Mouse (Mus musculus): ENCODE results near the gene Epha2. TPM values are rescaled to one million over a fixed set of nuclear protein-coding genes. Genes with fewer than 3 reads are reported as not detected.

The Epha2 gene
- polyA plus RNA-seq, 2 experiments = 0.29 to 1.6 TPM

DNA sequence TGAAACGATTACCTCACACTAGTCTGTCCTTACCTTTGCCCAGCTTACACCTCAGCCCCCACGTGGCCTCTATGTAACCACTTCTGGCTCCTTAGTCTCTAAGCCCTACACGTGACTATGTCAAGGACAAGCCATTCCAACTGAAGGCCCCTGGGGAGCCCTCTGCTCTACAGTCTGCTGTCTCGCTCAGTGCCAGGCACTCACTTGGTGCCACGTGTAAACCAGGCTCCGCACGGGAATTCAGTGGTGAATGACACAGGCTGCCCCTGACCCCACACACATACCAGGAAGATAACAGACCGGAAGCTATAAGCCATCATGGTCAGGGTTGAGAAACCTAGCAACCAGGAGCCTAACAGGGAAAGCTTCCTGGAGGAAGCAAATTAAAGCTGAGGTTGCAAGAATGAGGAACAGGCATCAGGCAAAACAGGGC is 46.3 kb downstream of the Epha2 start:
- peaks cover 0 to 3% of the 10 kb centered on the region in 2 experiments; a peak in 1 of 4 replicates for H3K4me1 ChIP-seq (replicated peaks; ENCODE audit: control insufficient read depth in 2 of 2, insufficient read depth in 2 of 2, low read length in 1 of 2)
- H3K4me3 ChIP-seq (ENCODE audit: insufficient read depth in 1 of 2, low read depth in 2 of 2, low read length in 2 of 2) = no peak overlapping the region
- peak; percentile 39 for ATAC-seq (ENCODE audit: insufficient read depth)
- H3K4me2 ChIP-seq (ENCODE audit: low read depth) = no peak overlapping the region
- DNase-seq (ENCODE audit: low read depth in 3 of 3, low spot score in 3 of 3) = no peak
- H3K36me3 ChIP-seq (replicated peaks; ENCODE audit: control insufficient read depth, insufficient read depth, low read depth) = no peaks in the 10 kb centered on the region
- no peak for TF ChIP-seq CTCF (IDR thresholded peaks at IDR 0.05; ENCODE audit: low read depth)
- no peak for TF ChIP-seq EP300 (IDR thresholded peaks at IDR 0.05; ENCODE audit: low read depth)
- H3K27me3 ChIP-seq (ENCODE audit: control insufficient read depth, insufficient read depth, low read length) = no peaks in the 10 kb centered on the region
- 18% methylated on average over 8 of the region's 8 CpGs for WGBS (ENCODE audit: insufficient replicate concordance)
- no peaks in the 10 kb centered on the region for H3K9me3 ChIP-seq (ENCODE audit: control insufficient read depth, low read length)
- no peak overlapping the region for H3K27ac ChIP-seq
- no peak overlapping the region for H3K9ac ChIP-seq (replicated peaks)

- Histone ChIP-seq H3K36me3 (replicated peaks; ENCODE audit: control insufficient read depth, insufficient read depth, low read depth) (no peaks in the 10 kb centered on the region), H3K9me3 (ENCODE audit: control insufficient read depth, low read length) (no peaks in the 10 kb centered on the region), H3K27ac (no peak overlapping the region), H3K4me1 (replicated peaks; ENCODE audit: control insufficient read depth in 2 of 2, insufficient read depth in 2 of 2, low read length in 1 of 2) (peaks cover 0 to 3% of the 10 kb centered on the region in 2 experiments; a peak in 1 of 4 replicates), H3K9ac (replicated peaks) (no peak overlapping the region), H3K27me3 (ENCODE audit: control insufficient read depth, insufficient read depth, low read length) (no peaks in the 10 kb centered on the region), H3K4me2 (ENCODE audit: low read depth) (no peak overlapping the region), H3K4me3 (ENCODE audit: insufficient read depth in 1 of 2, low read depth in 2 of 2, low read length in 2 of 2) (no peak overlapping the region)
- no peak for DNase-seq (ENCODE audit: low read depth in 3 of 3, low spot score in 3 of 3)
- no peak for ATAC-seq (ENCODE audit: insufficient read depth)
- TF ChIP-seq CTCF (IDR thresholded peaks at IDR 0.05; ENCODE audit: low read depth) = no peak
- 64% methylated on average over 11 of the region's 11 CpGs for WGBS (ENCODE audit: insufficient replicate concordance)
Observed at GRCm38 (mm10) chr4:141348616-141349015, 47.6 kb downstream of the Epha2 start.

DNA sequence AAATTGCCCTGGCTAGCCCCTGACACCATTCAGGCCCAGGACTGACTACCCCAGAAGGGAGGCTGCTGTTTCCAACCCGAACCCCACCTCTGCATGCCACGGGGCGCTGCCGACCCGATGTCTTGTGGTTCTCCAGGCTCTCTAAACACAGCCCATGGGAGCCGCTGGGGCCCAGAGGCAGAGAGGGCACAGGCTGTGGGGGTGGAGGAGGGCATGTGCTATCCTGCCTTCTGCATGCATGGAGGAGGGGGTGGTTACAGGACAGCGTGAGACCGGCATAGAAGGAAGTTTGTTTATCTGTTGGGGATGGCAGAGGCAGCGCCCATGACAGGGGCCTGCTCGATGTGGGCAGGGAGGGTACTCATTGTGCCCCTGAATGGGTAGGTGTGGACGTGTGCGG is 49.0 kb downstream of the Epha2 start:
- WGBS (ENCODE audit: insufficient replicate concordance) = 67% methylated on average over 12 of the region's 12 CpGs
- Histone ChIP-seq H3K4me2 (ENCODE audit: low read depth) (no peak overlapping the region), H3K27ac (no peak overlapping the region), H3K4me3 (ENCODE audit: insufficient read depth in 1 of 2, low read depth in 2 of 2, low read length in 2 of 2) (no peak overlapping the region), H3K9ac (replicated peaks) (no peak overlapping the region), H3K9me3 (ENCODE audit: control insufficient read depth, low read length) (no peaks in the 10 kb centered on the region; the same call in 1 of the 2 replicates), H3K36me3 (replicated peaks; ENCODE audit: control insufficient read depth, insufficient read depth, low read depth) (no peaks in the 10 kb centered on the region), H3K4me1 (replicated peaks; ENCODE audit: control insufficient read depth in 2 of 2, insufficient read depth in 2 of 2, low read length in 1 of 2) (peaks cover 0 to 3% of the 10 kb centered on the region in 2 experiments; a peak in 1 of 4 replicates), H3K27me3 (ENCODE audit: control insufficient read depth, insufficient read depth, low read length) (no peaks in the 10 kb centered on the region)
- ATAC-seq (ENCODE audit: insufficient read depth) (no peak), DNase-seq (ENCODE audit: low read depth in 3 of 3, low spot score in 3 of 3) (no peak)
- TF ChIP-seq CTCF (IDR thresholded peaks at IDR 0.05; ENCODE audit: low read depth) = no peak
- TF ChIP-seq EP300 (IDR thresholded peaks at IDR 0.05; ENCODE audit: low read depth) = no peak

DNA sequence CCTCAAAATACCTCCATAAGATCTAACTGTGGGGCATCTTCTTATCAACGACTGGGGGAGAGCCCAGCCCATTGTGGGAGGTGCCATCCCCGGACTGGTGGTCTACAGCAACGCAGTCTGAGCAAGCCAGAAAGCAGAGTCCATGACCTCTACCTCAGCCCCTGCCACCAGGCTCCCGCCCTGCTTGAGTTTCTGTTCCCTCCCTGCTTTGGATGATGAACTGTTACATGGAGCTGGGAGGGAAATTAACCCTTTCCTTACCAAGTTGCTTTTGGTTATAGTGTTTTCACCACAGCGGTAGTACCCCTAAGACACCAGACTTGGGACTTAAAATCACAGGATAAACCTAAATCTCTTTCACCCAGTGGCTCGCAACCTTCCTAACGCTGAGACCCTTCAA is 50.9 kb downstream of the Epha2 start:
- Histone ChIP-seq H3K4me2 (ENCODE audit: low read depth) (no peak overlapping the region), H3K36me3 (replicated peaks; ENCODE audit: control insufficient read depth, insufficient read depth, low read depth) (no peaks in the 10 kb centered on the region), H3K9ac (replicated peaks) (no peak overlapping the region), H3K4me1 (replicated peaks; ENCODE audit: control insufficient read depth in 2 of 2, insufficient read depth in 2 of 2, low read length in 1 of 2) (peaks cover 0 to 3% of the 10 kb centered on the region in 2 experiments; a peak in 1 of 4 replicates), H3K4me3 (ENCODE audit: insufficient read depth in 1 of 2, low read depth in 2 of 2, low read length in 2 of 2) (no peak overlapping the region), H3K27ac (no peak overlapping the region), H3K27me3 (ENCODE audit: control insufficient read depth, insufficient read depth, low read length) (no peaks in the 10 kb centered on the region), H3K9me3 (ENCODE audit: control insufficient read depth, low read length) (no peaks in the 10 kb centered on the region; the same call in 1 of the 2 replicates)
- no peak for DNase-seq (ENCODE audit: low read depth in 3 of 3, low spot score in 3 of 3)
- ATAC-seq (ENCODE audit: insufficient read depth) = no peak
- TF ChIP-seq CTCF (IDR thresholded peaks at IDR 0.05; ENCODE audit: low read depth) (no peak), EP300 (IDR thresholded peaks at IDR 0.05; ENCODE audit: low read depth) (no peak)
- 46% methylated on average over 7 of the region's 7 CpGs for WGBS (ENCODE audit: insufficient replicate concordance)

DNA sequence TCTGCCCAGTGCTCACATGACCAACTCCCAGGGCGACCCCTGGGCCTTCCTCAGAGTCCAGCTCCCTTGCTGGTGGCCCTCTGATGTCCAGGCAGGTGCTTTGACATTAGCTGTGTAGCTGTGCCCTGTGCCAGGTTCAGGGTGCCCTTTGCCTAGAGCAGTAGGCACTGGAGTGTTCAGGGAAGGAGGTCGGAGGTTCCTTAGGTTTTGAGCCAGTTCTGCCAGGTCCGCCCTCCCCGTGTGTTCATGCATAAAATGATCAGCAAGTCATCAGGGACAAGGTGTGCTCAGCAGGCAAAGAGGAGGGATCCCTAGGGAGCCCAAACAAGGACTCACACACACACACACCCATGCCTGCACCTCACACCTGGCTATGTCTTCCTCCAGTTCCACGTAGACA is 51.9 kb downstream of the Epha2 start:
- DNase-seq (ENCODE audit: low read depth in 3 of 3, low spot score in 3 of 3) (no peak), ATAC-seq (ENCODE audit: insufficient read depth) (no peak)
- WGBS (ENCODE audit: insufficient replicate concordance) = 63% methylated on average over 5 of the region's 5 CpGs
- Histone ChIP-seq H3K9ac (replicated peaks) (no peak overlapping the region), H3K9me3 (ENCODE audit: control insufficient read depth, low read length) (no peaks in the 10 kb centered on the region; the same call in 1 of the 2 replicates), H3K4me1 (replicated peaks; ENCODE audit: control insufficient read depth in 2 of 2, insufficient read depth in 2 of 2, low read length in 1 of 2) (no peaks in the 10 kb centered on the region; a peak in 1 of 4 replicates), H3K4me2 (ENCODE audit: low read depth) (no peak overlapping the region), H3K27ac (no peak overlapping the region), H3K27me3 (ENCODE audit: control insufficient read depth, insufficient read depth, low read length) (no peaks in the 10 kb centered on the region), H3K36me3 (replicated peaks; ENCODE audit: control insufficient read depth, insufficient read depth, low read depth) (no peaks in the 10 kb centered on the region), H3K4me3 (ENCODE audit: insufficient read depth in 1 of 2, low read depth in 2 of 2, low read length in 2 of 2) (no peak overlapping the region)
- TF ChIP-seq CTCF (IDR thresholded peaks at IDR 0.05; ENCODE audit: low read depth) = no peak
- no peak for TF ChIP-seq EP300 (IDR thresholded peaks at IDR 0.05; ENCODE audit: low read depth)

All from liver, embryonic 14.5 days (tissue).